Mouse (Mus musculus): Measurements from ENCODE around the gene Folr1. TPM values are rescaled to one million over a fixed set of nuclear protein-coding genes. Genes with fewer than 3 reads are reported as not detected.

Gene Folr1
- polyA plus RNA-seq (2014; fragmentation: Illumina TruSeq; extraction: RNeasy Lipid Tissue Mini Kit (QIAGEN cat#74804); ENCODE audit: low read depth, low replicate concordance), result 65.8 TPM

DNA sequence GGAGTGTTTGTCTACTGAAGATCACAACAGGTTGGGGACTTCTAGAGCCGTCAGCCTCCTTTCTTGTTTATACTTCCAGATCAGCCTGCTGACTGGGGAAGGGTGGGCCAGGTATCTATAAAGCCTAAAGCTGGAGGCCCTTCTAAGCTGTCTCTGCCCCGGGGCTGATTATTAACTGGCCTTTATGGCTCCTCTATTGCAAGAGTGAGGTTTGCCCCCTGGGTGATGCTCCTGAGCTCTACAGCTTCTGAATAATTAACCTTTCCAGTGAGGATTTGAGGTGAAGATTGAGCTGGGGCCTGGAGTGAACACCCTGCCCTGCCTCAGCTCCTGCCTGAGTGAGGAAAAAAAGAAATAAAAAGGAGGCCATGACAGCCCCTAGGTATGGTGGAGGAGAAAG lies at the start of gene Folr1:
Gene Folr1, minus strand, starts transcription at position 160 of the 400 bp plus-strand sequence.

DNA sequence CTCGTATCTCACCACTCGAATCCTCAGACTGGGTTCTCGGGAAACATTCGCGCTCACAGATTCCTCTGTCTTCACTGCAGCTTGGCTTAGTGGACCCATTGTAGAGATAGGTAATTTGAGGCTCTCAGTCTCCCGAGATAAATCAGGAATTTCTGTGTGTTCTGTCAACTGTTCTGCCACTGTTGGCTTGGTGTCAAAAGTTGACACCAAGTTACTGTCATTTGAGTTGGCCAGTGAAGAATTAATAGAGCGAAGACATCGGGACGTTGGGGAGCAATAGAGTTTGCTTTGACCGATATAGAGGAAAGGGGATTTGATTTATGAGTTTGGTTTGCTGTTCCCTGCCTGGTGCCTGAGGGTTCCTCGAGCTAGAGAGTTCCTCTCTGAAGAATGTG lies 35.7 kb upstream of the Folr1 start, which contains the start of gene Tomt:
Gene Tomt, minus strand, starts transcription at position 73 of the 395 bp plus-strand sequence.

GRCm38 (mm10) chr7:101905561-101906286 lies 35.1 kb upstream of the Folr1 start, which contains the start of gene Lamtor1:
TSS of gene Lamtor1 (plus strand) at chr7:101905904.

GRCm38 (mm10) chr7:101863415-101863814 lies 7.2 kb downstream of the Folr1 start, which contains the start of gene Anapc15:
TSS of gene Anapc15 (plus strand) at chr7:101863715.

GRCm38 (mm10) chr7:101857094-101857493 lies 13.5 kb downstream of the Folr1 start, which contains the start of gene Folr2:
TSS of gene Folr2 (minus strand) at chr7:101857194.

DNA sequence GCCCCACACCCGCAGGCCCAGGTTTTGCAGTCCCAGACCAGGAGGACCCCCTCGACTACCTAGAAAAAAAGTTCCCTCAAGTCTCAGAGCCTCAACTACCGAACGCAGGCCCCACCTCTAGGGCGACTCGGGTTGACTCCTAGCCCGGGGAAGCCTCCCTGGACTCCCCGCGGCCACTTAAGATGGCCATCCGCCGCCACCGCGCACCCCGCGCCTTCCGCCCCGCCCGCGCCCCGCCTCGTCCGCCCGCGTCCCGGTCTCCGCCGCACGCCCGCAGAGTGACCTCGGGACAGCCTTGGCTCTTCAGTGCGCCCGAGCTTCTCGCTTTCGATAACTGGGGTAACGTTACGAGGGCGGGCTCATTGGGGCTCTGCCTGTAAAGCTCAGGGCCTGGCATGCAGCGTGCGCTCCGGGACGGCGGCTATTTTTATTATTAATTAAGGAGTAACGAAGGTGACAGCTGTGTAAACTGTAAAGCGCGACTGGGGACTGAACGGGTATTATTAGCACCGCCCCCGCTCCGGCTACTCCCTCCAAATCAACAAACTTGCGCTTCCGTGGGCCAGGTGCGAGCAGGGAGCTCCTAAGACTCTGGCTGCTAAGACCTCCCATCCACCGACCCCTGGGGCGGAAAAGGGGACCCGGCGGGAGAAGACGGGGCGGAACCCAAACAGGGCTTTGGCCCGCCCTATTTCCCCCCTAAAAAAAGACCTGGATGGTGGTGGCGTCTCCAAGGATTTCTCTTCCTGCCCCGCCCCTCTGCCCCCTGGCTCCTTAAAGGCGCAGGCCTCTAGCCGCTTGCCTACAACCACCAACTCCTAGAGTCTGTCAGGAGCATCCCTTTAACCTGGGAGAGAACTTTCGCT lies 32.7 kb downstream of the Folr1 start, which contains the start of gene Inppl1:
Gene Inppl1, minus strand, starts transcription at position 624 of the 866 bp plus-strand sequence.

DNA sequence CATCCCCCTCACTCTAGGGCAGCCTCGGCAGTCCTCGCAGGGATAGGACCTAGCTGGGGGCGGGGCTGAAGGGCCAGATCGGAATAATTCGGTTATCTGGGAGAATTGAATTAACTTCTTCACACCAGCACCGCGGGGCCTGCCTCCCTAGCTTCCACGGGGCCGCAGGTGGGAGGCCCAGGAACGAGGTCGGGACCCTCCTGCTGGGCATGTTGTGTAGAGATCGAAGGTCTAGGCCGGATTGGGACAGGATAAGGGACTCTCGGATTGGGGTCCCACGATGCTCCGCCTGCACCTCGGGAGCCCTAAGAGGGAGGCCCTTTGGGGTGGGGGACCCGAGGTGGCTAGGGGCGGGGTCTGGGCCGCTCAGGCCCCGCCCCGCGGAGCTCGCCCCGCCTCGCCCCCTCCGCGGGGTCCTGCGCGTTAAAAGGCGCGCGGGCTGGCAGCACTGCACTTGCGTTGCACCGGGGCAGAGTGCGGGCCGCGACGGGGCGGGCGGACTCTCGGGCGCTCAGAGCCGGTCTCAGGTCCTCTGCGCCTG lies 52.7 kb downstream of the Folr1 start, which contains the start of gene Phox2a:
Gene Phox2a, plus strand, starts transcription at position 453 of the 541 bp plus-strand sequence.

Other genes starting within 250 kb of the Folr1 start
- 9.3 TPM for gene Clpb, start 207.2 kb downstream of the Folr1 start, polyA plus RNA-seq (2014; fragmentation: Illumina TruSeq; extraction: RNeasy Lipid Tissue Mini Kit (QIAGEN cat#74804); ENCODE audit: low read depth, low replicate concordance)
- not detected for gene Phox2a, start 52.5 kb downstream of the Folr1 start, polyA plus RNA-seq (2014; fragmentation: Illumina TruSeq; extraction: RNeasy Lipid Tissue Mini Kit (QIAGEN cat#74804); ENCODE audit: low read depth, low replicate concordance)
- 25.5 TPM for gene Inppl1, start 32.6 kb downstream of the Folr1 start, polyA plus RNA-seq (2014; fragmentation: Illumina TruSeq; extraction: RNeasy Lipid Tissue Mini Kit (QIAGEN cat#74804); ENCODE audit: low read depth, low replicate concordance)
- not detected for gene Folr2, start 13.6 kb downstream of the Folr1 start, polyA plus RNA-seq (2014; fragmentation: Illumina TruSeq; extraction: RNeasy Lipid Tissue Mini Kit (QIAGEN cat#74804); ENCODE audit: low read depth, low replicate concordance)
- 16.7 TPM for gene Anapc15, start 7.1 kb downstream of the Folr1 start, polyA plus RNA-seq (2014; fragmentation: Illumina TruSeq; extraction: RNeasy Lipid Tissue Mini Kit (QIAGEN cat#74804); ENCODE audit: low read depth, low replicate concordance)
- 9.7 TPM for gene Lamtor1, start 35.1 kb upstream of the Folr1 start, polyA plus RNA-seq (2014; fragmentation: Illumina TruSeq; extraction: RNeasy Lipid Tissue Mini Kit (QIAGEN cat#74804); ENCODE audit: low read depth, low replicate concordance)
- not detected for gene Tomt, start 35.6 kb upstream of the Folr1 start, polyA plus RNA-seq (2014; fragmentation: Illumina TruSeq; extraction: RNeasy Lipid Tissue Mini Kit (QIAGEN cat#74804); ENCODE audit: low read depth, low replicate concordance)
- gene Lrrc51, start 63.1 kb upstream of the Folr1 start, polyA plus RNA-seq (2014; fragmentation: Illumina TruSeq; extraction: RNeasy Lipid Tissue Mini Kit (QIAGEN cat#74804); ENCODE audit: low read depth, low replicate concordance), result 4.3 TPM
- gene Numa1, start 63.3 kb upstream of the Folr1 start, polyA plus RNA-seq (2014; fragmentation: Illumina TruSeq; extraction: RNeasy Lipid Tissue Mini Kit (QIAGEN cat#74804); ENCODE audit: low read depth, low replicate concordance), result 58.5 TPM
- 9.1 TPM for gene Il18bp, start 147.9 kb upstream of the Folr1 start, polyA plus RNA-seq (2014; fragmentation: Illumina TruSeq; extraction: RNeasy Lipid Tissue Mini Kit (QIAGEN cat#74804); ENCODE audit: low read depth, low replicate concordance)
- gene Rnf121, start 194.7 kb upstream of the Folr1 start, polyA plus RNA-seq (2014; fragmentation: Illumina TruSeq; extraction: RNeasy Lipid Tissue Mini Kit (QIAGEN cat#74804); ENCODE audit: low read depth, low replicate concordance), result 16.5 TPM
- 9.9 TPM for gene Xndc1, start 194.7 kb upstream of the Folr1 start, polyA plus RNA-seq (2014; fragmentation: Illumina TruSeq; extraction: RNeasy Lipid Tissue Mini Kit (QIAGEN cat#74804); ENCODE audit: low read depth, low replicate concordance)
- gene Xntrpc, start 194.9 kb upstream of the Folr1 start, polyA plus RNA-seq (2014; fragmentation: Illumina TruSeq; extraction: RNeasy Lipid Tissue Mini Kit (QIAGEN cat#74804); ENCODE audit: low read depth, low replicate concordance), result not detected
- gene Trpc2, start 212.3 kb upstream of the Folr1 start, polyA plus RNA-seq (2014; fragmentation: Illumina TruSeq; extraction: RNeasy Lipid Tissue Mini Kit (QIAGEN cat#74804); ENCODE audit: low read depth, low replicate concordance), result not detected
- gene Art1, start 231.0 kb upstream of the Folr1 start, polyA plus RNA-seq (2014; fragmentation: Illumina TruSeq; extraction: RNeasy Lipid Tissue Mini Kit (QIAGEN cat#74804); ENCODE audit: low read depth, low replicate concordance), result not detected
- gene Art5, start 238.7 kb upstream of the Folr1 start, polyA plus RNA-seq (2014; fragmentation: Illumina TruSeq; extraction: RNeasy Lipid Tissue Mini Kit (QIAGEN cat#74804); ENCODE audit: low read depth, low replicate concordance), result not detected
- gene Chrna10, start 246.0 kb upstream of the Folr1 start, polyA plus RNA-seq (2014; fragmentation: Illumina TruSeq; extraction: RNeasy Lipid Tissue Mini Kit (QIAGEN cat#74804); ENCODE audit: low read depth, low replicate concordance), result not detected